In the genomic region with DNA sequence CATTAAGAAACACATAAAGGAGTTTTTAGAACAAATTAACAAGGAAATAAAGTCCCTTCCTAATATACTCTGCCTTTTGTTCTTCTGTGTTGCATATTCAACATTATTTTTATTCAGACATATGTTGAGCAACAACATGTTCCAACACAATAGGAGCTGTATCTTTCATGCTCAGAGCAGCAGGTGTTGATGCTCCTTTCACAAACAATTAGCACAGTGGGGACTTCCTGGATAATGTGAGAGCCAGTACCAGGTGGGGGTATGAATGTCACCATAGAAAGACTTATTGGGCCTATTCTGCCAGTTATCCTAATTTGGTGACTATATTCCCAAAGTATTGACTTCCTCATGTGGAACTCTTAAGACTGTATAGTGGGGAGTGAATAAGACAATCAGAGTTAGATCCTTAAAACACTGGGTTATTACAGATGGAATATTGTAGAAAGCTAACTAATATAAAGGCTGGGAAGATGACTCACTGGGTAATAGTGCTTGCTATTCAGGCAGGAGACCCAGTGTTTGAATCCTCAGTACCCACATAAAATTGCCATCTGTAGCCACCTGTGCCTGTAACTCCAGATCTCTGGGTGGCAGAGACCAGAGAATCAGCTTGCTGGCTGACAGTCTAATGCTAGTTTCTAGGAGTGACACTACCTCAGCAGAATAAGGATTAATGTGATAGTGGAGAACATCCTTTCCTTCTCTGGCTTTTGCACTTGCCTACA, we compare ENCODE assay signal across 25 mouse cellular contexts.
A peak's percentile ranks its signal among the peaks of the same experiment; 100 is the strongest.
DNase-seq lines count a peak whose midpoint lies in the region; ATAC-seq and TF ChIP-seq lines count a peak whose summit lies in the region.
"Had no signal": no experiment of that assay in that cellular context is flagged by ENCODE, and none has a peak within 500 bp of the region (broad histone marks: within the 10 kb centered on the region; RNA-seq: fewer than 3 reads in every experiment).

No protein-coding gene starts in this region.

- no peak overlapping the region for H3K27ac ChIP-seq in forebrain, embryonic 13.5 days
- no peak overlapping the region for H3K27ac ChIP-seq in forebrain, embryonic 16.5 days (ENCODE audit: low read length)
- H3K27ac ChIP-seq in midbrain, embryonic 11.5 days (ENCODE audit: low read depth, low read length): no peak overlapping the region
- H3K27ac ChIP-seq in midbrain, embryonic 10.5 days (replicated peaks): no peak overlapping the region
- H3K27ac ChIP-seq in cortical plate, adult 2 months (ENCODE audit: insufficient read depth, low read length): 0 out of 2 replicates have a peak overlapping the region, but pooled peaks have one; percentile 28
- H3K27ac ChIP-seq: embryonic facial prominence, embryonic 12.5 days; forebrain, embryonic 12.5 days; heart, embryonic 10.5 days; liver, embryonic 13.5 days; stomach, postnatal 0 days had no signal

- H3K36me3 ChIP-seq in forebrain, embryonic 13.5 days (ENCODE audit: poor library complexity, severe bottlenecking): no peaks in the 10 kb centered on the region
- H3K36me3 ChIP-seq in forebrain, embryonic 16.5 days (ENCODE audit: control insufficient read depth, insufficient read depth): no peaks in the 10 kb centered on the region
- no peaks in the 10 kb centered on the region for H3K36me3 ChIP-seq in midbrain, embryonic 11.5 days (ENCODE audit: control insufficient read depth, insufficient read depth, low read length)
- H3K36me3 ChIP-seq in midbrain, embryonic 10.5 days: no peaks in the 10 kb centered on the region
- H3K36me3 ChIP-seq: embryonic facial prominence, embryonic 12.5 days; forebrain, embryonic 12.5 days; G1E; heart, embryonic 10.5 days; liver, embryonic 13.5 days had no signal

- H3K4me1 ChIP-seq in forebrain, embryonic 13.5 days: no peaks in the 10 kb centered on the region
- H3K4me1 ChIP-seq in forebrain, embryonic 16.5 days (replicated peaks; ENCODE audit: control insufficient read depth, insufficient read depth, low read length): no peaks in the 10 kb centered on the region
- H3K4me1 ChIP-seq in midbrain, embryonic 11.5 days (ENCODE audit: control insufficient read depth, insufficient read depth, low read length): no peaks in the 10 kb centered on the region
- H3K4me1 ChIP-seq in midbrain, embryonic 10.5 days: peaks cover 8% of the 10 kb centered on the region; the same call in 1 of the 2 replicates
- H3K4me1 ChIP-seq in cortical plate, adult 2 months (ENCODE audit: control insufficient read depth, insufficient read depth, low read length): peaks cover 4% of the 10 kb centered on the region; the same call in 1 of the 2 replicates
- H3K4me1 ChIP-seq: embryonic facial prominence, embryonic 12.5 days; heart, embryonic 10.5 days; liver, embryonic 13.5 days had no signal

- no peak for DNase-seq in midbrain, embryonic 11.5 days (ENCODE audit: low spot score, missing footprints)
- DNase-seq in midbrain, embryonic 10.5 days (ENCODE audit: low spot score): no peak
- peak; percentile 55 for DNase-seq in cerebellum, adult 9-10 months
- no peak for DNase-seq in T-cell, adult 2 months (ENCODE audit: low spot score)
- DNase-seq: adrenal gland, adult 2 months; B cell, adult 2 months; gastrocnemius, postnatal 10 days; heart, postnatal 4 days; kidney, adult 18-20 months; kidney, postnatal 4 days; liver, embryonic 13.5 days; lung, adult 2 months; thymus, adult 2 months; thymus, postnatal 4 days had no signal

- H3K9ac ChIP-seq in forebrain, embryonic 13.5 days: no peak overlapping the region
- no peak overlapping the region for H3K9ac ChIP-seq in forebrain, embryonic 16.5 days (replicated peaks; ENCODE audit: low read depth, low read length)
- H3K9ac ChIP-seq in midbrain, embryonic 11.5 days (ENCODE audit: low read length): no peak overlapping the region
- H3K9ac ChIP-seq: embryonic facial prominence, embryonic 12.5 days; forebrain, embryonic 12.5 days; liver, embryonic 13.5 days had no signal

- no peak for TF ChIP-seq POLR2A in cortical plate, adult 2 months (IDR thresholded peaks at IDR 0.05; ENCODE audit: extremely low read depth, insufficient read depth, low read length)

- TF ChIP-seq CTCF in cortical plate, adult 2 months (IDR thresholded peaks at IDR 0.05; ENCODE audit: extremely low read depth, insufficient read depth, low read length): no peak

- H3K9me3 ChIP-seq in forebrain, embryonic 13.5 days (replicated peaks): no peaks in the 10 kb centered on the region
- no peaks in the 10 kb centered on the region for H3K9me3 ChIP-seq in forebrain, embryonic 16.5 days (ENCODE audit: control insufficient read depth, low read length)
- no peaks in the 10 kb centered on the region for H3K9me3 ChIP-seq in midbrain, embryonic 11.5 days (ENCODE audit: control insufficient read depth, low read length)
- H3K9me3 ChIP-seq in midbrain, embryonic 10.5 days (replicated peaks): no peaks in the 10 kb centered on the region
- H3K9me3 ChIP-seq: embryonic facial prominence, embryonic 12.5 days; forebrain, embryonic 12.5 days; heart, embryonic 10.5 days; liver, embryonic 13.5 days had no signal

- no peaks in the 10 kb centered on the region for H3K27me3 ChIP-seq in forebrain, embryonic 13.5 days
- no peaks in the 10 kb centered on the region for H3K27me3 ChIP-seq in forebrain, embryonic 16.5 days (replicated peaks; ENCODE audit: control insufficient read depth, insufficient read depth, low read length)
- no peaks in the 10 kb centered on the region for H3K27me3 ChIP-seq in midbrain, embryonic 11.5 days (ENCODE audit: control insufficient read depth, insufficient read depth, low read length)
- H3K27me3 ChIP-seq in midbrain, embryonic 10.5 days (ENCODE audit: low read depth, poor library complexity, severe bottlenecking): no peaks in the 10 kb centered on the region
- H3K27me3 ChIP-seq: CH12.LX; embryonic facial prominence, embryonic 12.5 days; forebrain, embryonic 12.5 days; liver, embryonic 13.5 days; Patski had no signal

- no peak overlapping the region for H3K4me3 ChIP-seq in forebrain, embryonic 13.5 days
- H3K4me3 ChIP-seq in forebrain, embryonic 16.5 days (replicated peaks; ENCODE audit: low read length): no peak overlapping the region
- no peak overlapping the region for H3K4me3 ChIP-seq in midbrain, embryonic 11.5 days (ENCODE audit: low read depth, low read length)
- no peak overlapping the region for H3K4me3 ChIP-seq in midbrain, embryonic 10.5 days
- no peak overlapping the region for H3K4me3 ChIP-seq in cortical plate, adult 2 months (ENCODE audit: insufficient read depth, low read length)
- H3K4me3 ChIP-seq: embryonic facial prominence, embryonic 12.5 days; forebrain, embryonic 12.5 days; heart, embryonic 10.5 days; liver, embryonic 13.5 days had no signal

- ATAC-seq in forebrain, embryonic 13.5 days: peak; percentile 21; the same call in 1 of the 2 replicates
- no peak for ATAC-seq in forebrain, embryonic 16.5 days
- peak; percentile 30; the same call in 1 of the 2 replicates for ATAC-seq in midbrain, embryonic 11.5 days (ENCODE audit: low FRiP score)
- ATAC-seq: inflammation-experienced regulatory T-cells, adult 6 months; Patski had no signal

- no peak overlapping the region for H3K4me2 ChIP-seq in forebrain, embryonic 13.5 days
- H3K4me2 ChIP-seq in forebrain, embryonic 16.5 days (ENCODE audit: low read length): no peak overlapping the region
- no peak overlapping the region for H3K4me2 ChIP-seq in midbrain, embryonic 11.5 days
- H3K4me2 ChIP-seq: embryonic facial prominence, embryonic 12.5 days; forebrain, embryonic 12.5 days; liver, embryonic 13.5 days had no signal
